Mouse (Mus musculus): Measurements from ENCODE around the gene Med28. TPM values are rescaled to one million over a fixed set of nuclear protein-coding genes. Genes with fewer than 3 reads are reported as not detected.

Gene Med28
- polyA plus RNA-seq, 1 experiment = 64.6 TPM

DNA sequence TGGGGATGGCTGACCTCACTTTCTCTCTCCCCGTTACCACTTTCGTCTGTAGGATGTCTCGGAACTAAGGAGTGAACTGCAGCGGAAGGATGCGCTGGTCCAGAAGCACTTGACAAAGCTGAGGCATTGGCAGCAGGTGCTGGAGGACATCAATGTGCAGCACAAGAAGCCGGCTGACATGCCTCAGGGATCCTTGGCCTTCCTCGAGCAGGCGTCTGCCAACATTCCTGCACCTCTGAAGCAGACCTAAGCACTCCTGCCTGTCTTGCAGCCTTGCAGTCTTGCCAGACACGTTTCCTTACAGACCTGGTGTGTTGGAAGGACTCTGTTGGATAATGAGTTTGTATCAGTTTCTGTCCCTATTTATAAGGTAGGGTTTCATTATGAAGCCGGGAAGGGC lies 5.1 kb downstream of the Med28 start:
- Histone ChIP-seq H3K36me3 (ENCODE audit: control insufficient read depth, insufficient read depth, low read length) (peaks cover 20% of the 10 kb centered on the region), H3K27me3 (ENCODE audit: control insufficient read depth, insufficient read depth, low read length) (no peaks in the 10 kb centered on the region), H3K27ac (ENCODE audit: insufficient read depth, low read length) (no peak overlapping the region), H3K4me3 (ENCODE audit: extremely low read depth, insufficient read depth, insufficient read length) (no peak overlapping the region), H3K4me1 (ENCODE audit: control insufficient read depth, insufficient read depth, insufficient read length) (no peaks in the 10 kb centered on the region; the same call in 1 of the 2 replicates)
- DNase-seq (ENCODE audit: low read depth in 1 of 2, low spot score in 2 of 2) = no peak
- TF ChIP-seq CTCF (IDR thresholded peaks at IDR 0.05; ENCODE audit: extremely low read depth, insufficient read depth, insufficient read length, insufficient replicate concordance) = no peak
- no peak for TF ChIP-seq POLR2A (IDR thresholded peaks at IDR 0.05; ENCODE audit: low read depth, low read length)
- 95% methylated on average over 10 of the region's 10 CpGs for WGBS

DNA sequence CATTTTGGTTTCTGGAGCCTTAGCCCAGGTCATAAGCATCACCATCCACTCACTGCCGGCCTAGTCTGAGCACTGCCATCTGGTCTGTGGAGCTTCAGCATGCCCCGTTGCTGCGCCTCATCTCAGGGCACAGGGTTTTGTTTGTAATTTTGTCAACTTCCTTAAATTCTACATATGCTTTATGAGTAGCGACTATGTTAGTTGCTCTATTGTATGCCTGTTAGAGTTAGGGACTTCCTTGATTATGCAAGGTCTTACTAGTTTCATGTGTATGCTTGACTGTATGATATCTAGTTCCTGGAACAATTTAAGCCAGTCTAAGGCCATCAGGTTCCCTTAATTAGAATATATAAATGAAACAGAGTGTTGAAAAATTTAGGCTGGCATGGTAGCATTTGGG lies 6.3 kb downstream of the Med28 start:
- Histone ChIP-seq H3K4me3 (ENCODE audit: extremely low read depth, insufficient read depth, insufficient read length) (no peak overlapping the region), H3K27ac (ENCODE audit: insufficient read depth, low read length) (no peak overlapping the region), H3K27me3 (ENCODE audit: control insufficient read depth, insufficient read depth, low read length) (no peaks in the 10 kb centered on the region), H3K36me3 (ENCODE audit: control insufficient read depth, insufficient read depth, low read length) (peaks cover 21% of the 10 kb centered on the region), H3K4me1 (ENCODE audit: control insufficient read depth, insufficient read depth, insufficient read length) (no peaks in the 10 kb centered on the region; the same call in 1 of the 2 replicates)
- whole genome bisulfite sequencing = 79% methylated on average over 4 of the region's 4 CpGs
- no peak for TF ChIP-seq CTCF (IDR thresholded peaks at IDR 0.05; ENCODE audit: extremely low read depth, insufficient read depth, insufficient read length, insufficient replicate concordance)
- no peak for TF ChIP-seq POLR2A (IDR thresholded peaks at IDR 0.05; ENCODE audit: low read depth, low read length)
- no peak for DNase-seq (ENCODE audit: low read depth in 1 of 2, low spot score in 2 of 2)

DNA sequence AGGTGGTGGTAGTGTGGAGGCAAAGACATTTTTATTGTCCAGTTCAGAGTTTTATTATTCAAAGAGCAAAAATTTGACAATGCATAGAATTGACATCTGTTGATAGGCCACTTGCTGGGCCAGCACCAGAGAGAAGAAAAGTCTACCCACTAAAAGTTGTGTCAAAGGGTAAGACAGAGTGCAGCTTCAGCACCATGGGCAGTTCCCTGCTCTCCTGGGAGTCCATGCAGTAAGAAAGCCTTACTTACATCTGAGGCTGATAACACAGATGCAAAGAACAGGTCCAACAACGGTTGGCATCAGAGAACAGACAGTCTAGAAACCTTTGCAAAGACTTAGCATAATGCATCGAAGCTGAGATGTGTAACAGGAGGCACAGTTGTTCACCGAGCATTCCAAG lies 9.7 kb downstream of the Med28 start:
- H3K36me3 ChIP-seq (ENCODE audit: control insufficient read depth, insufficient read depth, low read length) = peaks cover 17% of the 10 kb centered on the region
- no peaks in the 10 kb centered on the region for H3K4me1 ChIP-seq (ENCODE audit: control insufficient read depth, insufficient read depth, insufficient read length)
- no peak overlapping the region for H3K27ac ChIP-seq (ENCODE audit: insufficient read depth, low read length)
- H3K27me3 ChIP-seq (ENCODE audit: control insufficient read depth, insufficient read depth, low read length) = no peaks in the 10 kb centered on the region
- DNase-seq (ENCODE audit: low read depth in 1 of 2, low spot score in 2 of 2) = no peak
- no peak overlapping the region for H3K4me3 ChIP-seq (ENCODE audit: extremely low read depth, insufficient read depth, insufficient read length)
- 94% methylated on average over 3 of the region's 3 CpGs for WGBS
- TF ChIP-seq CTCF (IDR thresholded peaks at IDR 0.05; ENCODE audit: extremely low read depth, insufficient read depth, insufficient read length, insufficient replicate concordance) (no peak), POLR2A (IDR thresholded peaks at IDR 0.05; ENCODE audit: low read depth, low read length) (no peak)

DNA sequence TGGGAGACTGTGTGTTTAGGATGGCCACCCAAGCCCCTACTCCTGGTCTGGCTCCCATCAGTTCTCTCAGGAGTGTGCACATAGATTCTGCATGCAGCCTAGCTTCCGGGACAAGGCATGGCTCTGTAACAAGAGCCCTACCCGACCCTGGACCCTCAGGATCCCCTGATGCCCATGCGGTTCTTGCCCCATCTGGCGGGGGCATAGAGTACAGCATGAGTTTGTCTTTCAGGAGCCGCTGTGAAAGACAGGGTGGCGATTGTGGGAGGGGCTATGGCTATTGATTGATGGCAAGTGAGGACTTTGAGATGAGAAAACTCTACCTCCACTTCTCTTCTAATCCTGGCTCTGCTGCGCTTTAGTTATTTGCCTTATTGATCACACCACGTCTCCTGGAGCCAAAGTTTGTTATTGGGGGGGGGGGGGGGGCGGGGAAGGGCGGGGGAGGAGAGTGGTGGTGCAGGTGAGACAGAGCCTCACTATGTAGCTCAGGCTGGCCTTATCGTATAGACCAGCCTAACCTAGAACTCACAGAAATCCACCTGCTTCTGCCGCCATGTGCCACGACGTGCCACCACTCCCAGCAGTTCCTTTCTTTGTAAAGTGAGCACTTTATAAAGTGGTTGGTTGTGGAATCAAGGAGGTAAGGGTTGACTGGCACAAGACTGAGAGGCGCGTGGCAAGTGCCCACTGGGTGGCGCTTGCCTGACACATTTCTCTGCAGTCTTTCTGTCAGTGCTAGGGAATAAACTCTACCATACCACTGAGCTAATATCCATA lies 14.5 kb downstream of the Med28 start:
- Histone ChIP-seq H3K27me3 (ENCODE audit: control insufficient read depth, insufficient read depth, low read length) (no peaks in the 10 kb centered on the region), H3K27ac (ENCODE audit: insufficient read depth, low read length) (no peak overlapping the region), H3K36me3 (ENCODE audit: control insufficient read depth, insufficient read depth, low read length) (0 out of 2 replicates have a peak, but pooled peaks cover 2% of the 10 kb centered on the region), H3K4me1 (ENCODE audit: control insufficient read depth, insufficient read depth, insufficient read length) (no peaks in the 10 kb centered on the region), H3K4me3 (ENCODE audit: extremely low read depth, insufficient read depth, insufficient read length) (no peak overlapping the region)
- WGBS = 11% methylated on average over 17 of the region's 17 CpGs
- DNase-seq (ENCODE audit: low read depth in 1 of 2, low spot score in 2 of 2) = peak in 1 of 2 experiments; percentile 66
- peak; percentile 54; the same call in 1 of the 2 replicates for TF ChIP-seq CTCF (IDR thresholded peaks at IDR 0.05; ENCODE audit: extremely low read depth, insufficient read depth, insufficient read length, insufficient replicate concordance)
- no peak for TF ChIP-seq POLR2A (IDR thresholded peaks at IDR 0.05; ENCODE audit: low read depth, low read length)

DNA sequence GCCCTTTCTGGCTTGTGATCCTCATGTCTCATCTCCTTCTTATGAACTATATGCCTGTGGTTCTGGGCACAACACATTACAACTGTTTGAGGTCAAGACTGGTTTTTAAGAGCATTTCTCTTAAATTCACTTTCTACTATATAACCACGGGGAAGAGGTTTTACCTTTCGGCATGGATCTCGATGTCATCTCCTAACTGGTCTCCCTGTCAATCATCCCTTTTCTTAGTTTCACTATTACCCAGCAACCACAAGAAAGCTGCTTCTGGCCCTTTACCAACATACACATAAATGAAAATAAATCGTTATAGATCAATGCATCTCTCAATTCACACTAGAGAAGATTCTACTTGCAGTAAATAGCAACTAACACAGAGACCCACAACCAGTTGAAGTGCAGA lies 15.1 kb downstream of the Med28 start:
- Histone ChIP-seq H3K36me3 (ENCODE audit: control insufficient read depth, insufficient read depth, low read length) (0 out of 2 replicates have a peak, but pooled peaks cover 2% of the 10 kb centered on the region), H3K4me3 (ENCODE audit: extremely low read depth, insufficient read depth, insufficient read length) (no peak overlapping the region), H3K27me3 (ENCODE audit: control insufficient read depth, insufficient read depth, low read length) (no peaks in the 10 kb centered on the region), H3K4me1 (ENCODE audit: control insufficient read depth, insufficient read depth, insufficient read length) (no peaks in the 10 kb centered on the region), H3K27ac (ENCODE audit: insufficient read depth, low read length) (no peak overlapping the region)
- 36% methylated on average over 4 of the region's 4 CpGs for WGBS
- no peak for DNase-seq (ENCODE audit: low read depth in 1 of 2, low spot score in 2 of 2)
- TF ChIP-seq POLR2A (IDR thresholded peaks at IDR 0.05; ENCODE audit: low read depth, low read length) (no peak), CTCF (IDR thresholded peaks at IDR 0.05; ENCODE audit: extremely low read depth, insufficient read depth, insufficient read length, insufficient replicate concordance) (no peak)

DNA sequence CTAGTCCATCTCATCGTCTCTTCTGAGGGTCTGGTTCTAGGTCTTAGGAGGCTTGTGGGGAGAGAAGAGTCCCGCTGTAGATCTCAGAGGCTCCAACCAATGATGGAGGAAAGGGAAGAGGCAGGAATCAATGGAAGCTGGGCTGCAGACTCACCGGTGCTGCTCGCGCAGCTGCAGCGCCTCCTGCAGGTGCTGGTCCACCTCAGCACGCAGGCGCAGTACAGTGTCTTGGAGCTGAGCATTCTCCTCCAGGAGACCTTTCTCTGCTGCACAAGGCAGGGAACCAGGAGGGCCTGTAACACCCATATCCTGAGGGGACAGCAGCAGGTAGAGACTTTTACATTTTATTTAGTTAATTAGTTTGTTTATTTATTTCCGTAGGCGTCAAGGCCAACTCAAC lies 19.5 kb downstream of the Med28 start:
- WGBS = 71% methylated on average over 10 of the region's 10 CpGs
- no peak overlapping the region for H3K27ac ChIP-seq (ENCODE audit: insufficient read depth, low read length)
- no peak for DNase-seq (ENCODE audit: low read depth in 1 of 2, low spot score in 2 of 2)
- no peaks in the 10 kb centered on the region for H3K27me3 ChIP-seq (ENCODE audit: control insufficient read depth, insufficient read depth, low read length)
- TF ChIP-seq POLR2A (IDR thresholded peaks at IDR 0.05; ENCODE audit: low read depth, low read length) (no peak), CTCF (IDR thresholded peaks at IDR 0.05; ENCODE audit: extremely low read depth, insufficient read depth, insufficient read length, insufficient replicate concordance) (no peak)
- H3K4me1 ChIP-seq (ENCODE audit: control insufficient read depth, insufficient read depth, insufficient read length) = 0 out of 2 replicates have a peak, but pooled peaks cover 2% of the 10 kb centered on the region
- no peak overlapping the region for H3K4me3 ChIP-seq (ENCODE audit: extremely low read depth, insufficient read depth, insufficient read length)
- no peaks in the 10 kb centered on the region for H3K36me3 ChIP-seq (ENCODE audit: control insufficient read depth, insufficient read depth, low read length)

DNA sequence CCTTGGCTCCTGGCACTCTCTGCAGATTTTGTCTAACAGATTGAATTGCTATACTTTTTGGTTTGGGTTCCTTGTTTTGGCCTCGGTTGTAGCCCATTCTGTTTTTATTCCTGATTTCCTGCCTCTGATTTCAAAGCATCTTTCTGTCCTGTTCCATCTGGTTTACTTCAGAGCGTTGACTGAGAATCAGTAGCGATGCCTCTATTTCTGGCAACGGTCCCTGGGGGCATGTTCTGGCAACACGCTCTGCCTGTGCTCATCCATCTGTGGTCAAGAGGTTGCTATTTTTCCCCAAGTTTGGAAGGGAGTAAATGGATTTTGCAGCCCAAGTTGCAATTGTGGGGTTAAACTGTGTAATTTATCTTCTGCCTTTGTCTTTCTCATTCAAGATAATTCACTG lies 23.3 kb downstream of the Med28 start:
- Histone ChIP-seq H3K4me1 (ENCODE audit: control insufficient read depth, insufficient read depth, insufficient read length) (0 out of 2 replicates have a peak, but pooled peaks cover 2% of the 10 kb centered on the region), H3K27me3 (ENCODE audit: control insufficient read depth, insufficient read depth, low read length) (no peaks in the 10 kb centered on the region), H3K4me3 (ENCODE audit: extremely low read depth, insufficient read depth, insufficient read length) (no peak overlapping the region), H3K36me3 (ENCODE audit: control insufficient read depth, insufficient read depth, low read length) (no peaks in the 10 kb centered on the region), H3K27ac (ENCODE audit: insufficient read depth, low read length) (no peak overlapping the region)
- no peak for DNase-seq (ENCODE audit: low read depth in 1 of 2, low spot score in 2 of 2)
- WGBS = 46% methylated on average over 5 of the region's 5 CpGs
- no peak for TF ChIP-seq POLR2A (IDR thresholded peaks at IDR 0.05; ENCODE audit: low read depth, low read length)
- no peak for TF ChIP-seq CTCF (IDR thresholded peaks at IDR 0.05; ENCODE audit: extremely low read depth, insufficient read depth, insufficient read length, insufficient replicate concordance)
